Mouse (Mus musculus): Measurements from ENCODE around the gene Pde8b. TPM values are rescaled to one million over a fixed set of nuclear protein-coding genes. Genes with fewer than 3 reads are reported as not detected.

Gene Pde8b
- total RNA-seq, 1 experiment = 0.40 TPM

DNA sequence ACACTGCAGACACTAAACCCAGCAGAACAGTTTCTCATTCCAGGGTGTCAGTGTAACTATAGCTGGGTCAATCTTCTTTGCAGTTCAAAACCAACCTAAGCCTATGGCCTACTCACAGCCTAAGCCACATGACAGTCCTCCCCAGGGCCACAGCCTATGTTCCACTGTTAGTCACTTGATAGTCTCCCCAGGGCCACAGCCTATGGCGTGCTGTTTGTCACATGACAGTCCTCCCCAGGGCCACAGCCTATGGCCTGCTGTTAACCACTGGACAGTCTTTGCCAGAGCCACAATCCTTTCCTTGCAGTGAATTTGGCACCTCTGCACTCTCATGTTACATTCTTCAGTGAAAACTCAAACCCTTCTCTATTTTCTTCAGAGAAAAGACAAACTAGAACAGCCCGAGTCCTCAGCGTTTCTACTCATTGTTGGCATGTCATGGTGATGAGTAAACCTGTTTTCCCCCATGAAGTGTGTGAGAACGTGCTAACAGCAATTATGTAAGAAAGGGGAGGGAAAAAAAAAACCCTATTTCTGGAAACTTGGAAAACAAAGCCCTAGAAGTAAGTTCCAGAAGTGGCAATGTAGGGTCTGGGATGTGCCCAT, 147.0 kb downstream of the Pde8b start:
- Histone ChIP-seq H3K4me3 (ENCODE audit: insufficient read depth in 1 of 2, low read depth in 1 of 2, low read length in 2 of 2, poor library complexity in 1 of 2, severe bottlenecking in 1 of 2) (no peak overlapping the region), H3K4me1 (ENCODE audit: control insufficient read depth in 2 of 2, insufficient read depth in 2 of 2, low read length in 2 of 2, poor library complexity in 1 of 2) (no peaks in the 10 kb centered on the region), H3K36me3 (ENCODE audit: control insufficient read depth, insufficient read depth, low read length, poor library complexity, severe bottlenecking) (no peaks in the 10 kb centered on the region), H3K9ac (ENCODE audit: insufficient read depth, low read depth, low read length, poor library complexity, severe bottlenecking) (no peak overlapping the region), H3K27ac (ENCODE audit: insufficient read depth, low read depth, low read length, poor library complexity, severe bottlenecking) (no peak overlapping the region), H3K9me3 (ENCODE audit: control insufficient read depth, insufficient read depth, low read depth, low read length) (no peaks in the 10 kb centered on the region)
- TF ChIP-seq ZC3H11A (IDR thresholded peaks at IDR 0.05; ENCODE audit: borderline replicate concordance, low read depth, low read length) = no peak
- no peak for TF ChIP-seq HCFC1 (IDR thresholded peaks at IDR 0.05; ENCODE audit: borderline replicate concordance, insufficient read depth, low read length)
- in situ Hi-C loops (cut with MboI; ENCODE audit: low sequenced_read_pairs in 2 of 2, unreplicated experiment in 2 of 2) = no loop called here
- DNase-seq (ENCODE audit: low read depth, low spot score) = no peak

DNA sequence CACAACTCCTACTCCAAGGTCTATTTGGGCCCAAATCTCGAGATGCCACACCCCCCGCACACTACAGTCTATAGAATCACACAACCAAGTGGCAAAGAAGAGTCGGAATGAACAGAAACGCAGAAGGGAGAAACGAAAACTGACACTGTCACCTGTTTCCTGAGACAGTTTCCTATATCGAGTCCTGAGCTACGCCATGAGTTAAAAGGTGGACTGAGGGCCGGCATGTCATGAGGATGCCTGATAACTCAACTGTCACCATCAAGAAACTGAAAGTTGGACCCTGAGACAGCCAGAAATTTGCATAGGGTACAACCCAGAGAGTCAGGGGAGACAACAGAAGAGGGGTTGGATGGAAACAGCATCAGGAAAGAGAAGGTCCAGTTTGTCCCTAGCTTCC, 148.8 kb downstream of the Pde8b start:
- H3K9ac ChIP-seq (ENCODE audit: insufficient read depth, low read depth, low read length, poor library complexity, severe bottlenecking) = no peak overlapping the region
- in situ Hi-C loops (cut with MboI; ENCODE audit: low sequenced_read_pairs in 2 of 2, unreplicated experiment in 2 of 2) = no loop called here
- H3K4me3 ChIP-seq (ENCODE audit: insufficient read depth in 1 of 2, low read depth in 1 of 2, low read length in 2 of 2, poor library complexity in 1 of 2, severe bottlenecking in 1 of 2) = no peak overlapping the region
- no peak for TF ChIP-seq ZNF384 (IDR thresholded peaks at IDR 0.05; ENCODE audit: low read depth, low read length)
- TF ChIP-seq ZC3H11A (IDR thresholded peaks at IDR 0.05; ENCODE audit: borderline replicate concordance, low read depth, low read length) = no peak
- TF ChIP-seq CHD2 (IDR thresholded peaks at IDR 0.05; ENCODE audit: low read depth, low read length) = no peak
- no peak for TF ChIP-seq MAFK (IDR thresholded peaks at IDR 0.05; ENCODE audit: insufficient read depth, low read depth, low read length)
- TF ChIP-seq HCFC1 (IDR thresholded peaks at IDR 0.05; ENCODE audit: borderline replicate concordance, insufficient read depth, low read length) = no peak
- no peak overlapping the region for H3K27ac ChIP-seq (ENCODE audit: insufficient read depth, low read depth, low read length, poor library complexity, severe bottlenecking)
- DNase-seq (ENCODE audit: low read depth, low spot score) = no peak
- no peaks in the 10 kb centered on the region for H3K36me3 ChIP-seq (ENCODE audit: control insufficient read depth, insufficient read depth, low read length, poor library complexity, severe bottlenecking)
- no peaks in the 10 kb centered on the region for H3K4me1 ChIP-seq (ENCODE audit: control insufficient read depth in 2 of 2, insufficient read depth in 2 of 2, low read length in 2 of 2, poor library complexity in 1 of 2)
- H3K9me3 ChIP-seq (ENCODE audit: control insufficient read depth, insufficient read depth, low read depth, low read length) = no peaks in the 10 kb centered on the region

DNA sequence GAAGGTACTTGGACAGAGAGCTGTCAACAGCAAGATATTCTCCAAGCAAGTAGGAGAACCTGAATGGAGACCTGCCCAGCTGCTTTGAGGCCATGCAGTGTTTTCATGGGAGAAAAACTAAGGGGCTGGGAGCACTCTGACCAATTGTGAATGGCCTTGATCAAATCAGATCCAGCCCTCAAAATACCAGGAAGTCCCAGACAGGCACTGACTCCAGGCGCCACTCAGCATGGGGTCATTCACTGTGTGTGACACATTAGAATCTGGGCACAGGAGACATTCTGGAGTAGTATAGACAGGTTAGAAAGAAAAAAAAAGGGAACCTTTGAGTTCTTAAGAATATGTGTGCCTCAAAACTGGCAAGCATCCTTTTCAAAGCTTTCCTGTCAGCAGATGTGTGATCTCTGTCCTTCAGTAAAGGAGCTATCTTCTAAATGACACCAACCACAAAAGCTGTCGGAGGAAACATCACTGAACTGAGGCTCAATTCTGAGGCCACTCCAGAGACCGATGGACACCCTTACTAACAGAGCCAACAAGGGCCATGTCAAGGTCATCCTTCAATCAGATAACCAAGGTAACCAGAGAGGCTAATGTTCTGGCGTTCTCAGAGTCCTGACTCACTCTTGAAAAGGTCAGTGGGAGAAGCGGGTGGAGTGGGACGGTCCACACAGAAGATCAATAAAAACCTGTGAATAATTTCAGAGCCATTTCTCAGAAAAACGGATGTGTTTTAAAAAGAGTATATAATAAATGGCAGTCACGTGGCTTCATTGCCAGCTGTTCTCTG, 151.0 kb downstream of the Pde8b start:
- no peaks in the 10 kb centered on the region for H3K36me3 ChIP-seq (ENCODE audit: control insufficient read depth, insufficient read depth, low read length, poor library complexity, severe bottlenecking)

DNA sequence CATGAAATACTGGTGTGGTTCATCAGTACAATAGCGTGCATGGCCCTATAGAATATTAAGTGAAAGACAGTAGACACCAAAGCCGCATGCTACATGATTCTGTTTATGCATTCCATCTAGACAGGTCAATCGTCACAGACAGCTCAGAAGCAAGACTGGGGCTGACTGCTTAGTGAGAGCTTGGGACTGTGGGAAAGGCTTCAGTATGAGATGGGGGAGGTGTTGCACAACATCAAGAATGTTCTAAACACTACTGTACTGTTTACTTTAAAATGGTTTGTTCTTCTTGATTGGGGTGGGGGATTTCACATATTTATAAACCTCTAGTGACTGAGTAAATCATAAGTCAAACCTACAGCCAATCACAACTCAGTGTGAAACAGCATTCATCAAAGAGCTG, 153.5 kb downstream of the Pde8b start:
- H3K4me1 ChIP-seq (ENCODE audit: control insufficient read depth in 2 of 2, insufficient read depth in 2 of 2, low read length in 2 of 2, poor library complexity in 1 of 2) = no peaks in the 10 kb centered on the region
- no peak overlapping the region for H3K4me3 ChIP-seq (ENCODE audit: insufficient read depth in 1 of 2, low read depth in 1 of 2, low read length in 2 of 2, poor library complexity in 1 of 2, severe bottlenecking in 1 of 2)
- no peaks in the 10 kb centered on the region for H3K36me3 ChIP-seq (ENCODE audit: control insufficient read depth, insufficient read depth, low read length, poor library complexity, severe bottlenecking)
- no peaks in the 10 kb centered on the region for H3K9me3 ChIP-seq (ENCODE audit: control insufficient read depth, insufficient read depth, low read depth, low read length)
- no peak for TF ChIP-seq HCFC1 (IDR thresholded peaks at IDR 0.05; ENCODE audit: borderline replicate concordance, insufficient read depth, low read length)
- TF ChIP-seq CHD2 (IDR thresholded peaks at IDR 0.05; ENCODE audit: low read depth, low read length) = no peak
- TF ChIP-seq ZNF384 (IDR thresholded peaks at IDR 0.05; ENCODE audit: low read depth, low read length) = no peak
- H3K9ac ChIP-seq (ENCODE audit: insufficient read depth, low read depth, low read length, poor library complexity, severe bottlenecking) = no peak overlapping the region
- in situ Hi-C loops (cut with MboI; ENCODE audit: low sequenced_read_pairs in 2 of 2, unreplicated experiment in 2 of 2) = no loop called here
- no peak for DNase-seq (ENCODE audit: low read depth, low spot score)
- H3K27ac ChIP-seq (ENCODE audit: insufficient read depth, low read depth, low read length, poor library complexity, severe bottlenecking) = no peak overlapping the region

More for the DNA sequence above, 151.0 kb downstream of the Pde8b start:
- Histone ChIP-seq H3K4me1 (ENCODE audit: control insufficient read depth in 2 of 2, insufficient read depth in 2 of 2, low read length in 2 of 2, poor library complexity in 1 of 2) (no peaks in the 10 kb centered on the region), H3K9ac (ENCODE audit: insufficient read depth, low read depth, low read length, poor library complexity, severe bottlenecking) (no peak overlapping the region), H3K27ac (ENCODE audit: insufficient read depth, low read depth, low read length, poor library complexity, severe bottlenecking) (no peak overlapping the region), H3K4me3 (ENCODE audit: insufficient read depth in 1 of 2, low read depth in 1 of 2, low read length in 2 of 2, poor library complexity in 1 of 2, severe bottlenecking in 1 of 2) (no peak overlapping the region), H3K9me3 (ENCODE audit: control insufficient read depth, insufficient read depth, low read depth, low read length) (no peaks in the 10 kb centered on the region)
- DNase-seq (ENCODE audit: low read depth, low spot score) = no peak
- in situ Hi-C loops (cut with MboI; ENCODE audit: low sequenced_read_pairs in 2 of 2, unreplicated experiment in 2 of 2) = no loop called here
- TF ChIP-seq MAFK (IDR thresholded peaks at IDR 0.05; ENCODE audit: insufficient read depth, low read depth, low read length) (no peak), HCFC1 (IDR thresholded peaks at IDR 0.05; ENCODE audit: borderline replicate concordance, insufficient read depth, low read length) (no peak), ZC3H11A (IDR thresholded peaks at IDR 0.05; ENCODE audit: borderline replicate concordance, low read depth, low read length) (no peak), ZNF384 (IDR thresholded peaks at IDR 0.05; ENCODE audit: low read depth, low read length) (no peak), CHD2 (IDR thresholded peaks at IDR 0.05; ENCODE audit: low read depth, low read length) (no peak)
